Mouse (Mus musculus): ENCODE results near the gene Nup85. TPM values are rescaled to one million over a fixed set of nuclear protein-coding genes. Genes with fewer than 3 reads are reported as not detected.

Nup85 gene
- polyA plus RNA-seq, 1 experiment: 42.6 TPM

DNA sequence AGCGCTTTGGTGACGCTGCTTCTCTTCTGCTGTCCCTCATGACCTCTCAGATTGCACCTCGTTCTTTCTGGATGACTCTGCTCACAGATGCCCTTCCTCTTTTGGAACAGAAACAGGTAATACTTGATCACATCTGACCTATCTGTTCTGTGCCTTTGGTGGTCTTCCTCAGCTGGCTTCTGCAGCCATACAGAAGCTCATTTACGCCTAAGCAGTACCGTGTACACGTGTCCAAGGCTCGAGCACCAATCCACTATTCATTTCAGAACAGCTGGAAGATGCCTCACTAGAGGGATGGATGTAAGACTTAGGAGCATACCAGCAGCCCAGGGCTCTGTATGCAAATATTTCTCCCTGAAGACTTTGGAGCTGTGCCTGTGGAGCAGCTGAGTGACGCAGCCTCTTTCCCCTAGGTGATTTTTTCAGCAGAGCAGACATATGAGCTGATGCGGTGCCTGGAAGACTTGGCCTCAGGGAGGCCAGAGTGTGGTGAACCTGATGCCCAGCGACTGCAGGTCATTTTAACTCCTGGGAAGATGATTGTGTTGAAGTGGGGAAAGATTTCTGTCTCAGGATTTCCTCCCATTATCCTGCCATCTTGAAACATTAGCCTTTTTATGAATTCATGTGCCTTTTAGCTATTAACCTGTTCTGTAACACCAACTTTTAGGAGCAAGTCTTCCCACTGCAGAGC lies 18.8 kb downstream of the Nup85 start:
- H3K4me3 ChIP-seq (ENCODE audit: control insufficient read depth, low read depth, low read length): no peak overlapping the region
- H3K27me3 ChIP-seq (ENCODE audit: control insufficient read depth, insufficient read depth, low read length): no peaks in the 10 kb centered on the region
- no peak overlapping the region for H3K27ac ChIP-seq (ENCODE audit: control insufficient read depth, insufficient read depth, low read depth, low read length)
- no peak for TF ChIP-seq POLR2A (IDR thresholded peaks at IDR 0.05; ENCODE audit: control insufficient read depth, low read depth, low read length)
- no peak for TF ChIP-seq CTCF (IDR thresholded peaks at IDR 0.05; ENCODE audit: control insufficient read depth, insufficient read depth, insufficient replicate concordance, low read depth, low read length)
- H3K4me1 ChIP-seq (ENCODE audit: control insufficient read depth, insufficient read depth, low read length): no peaks in the 10 kb centered on the region
- H3K36me3 ChIP-seq (ENCODE audit: control insufficient read depth, insufficient read depth, low read length): peaks cover 6% of the 10 kb centered on the region

DNA sequence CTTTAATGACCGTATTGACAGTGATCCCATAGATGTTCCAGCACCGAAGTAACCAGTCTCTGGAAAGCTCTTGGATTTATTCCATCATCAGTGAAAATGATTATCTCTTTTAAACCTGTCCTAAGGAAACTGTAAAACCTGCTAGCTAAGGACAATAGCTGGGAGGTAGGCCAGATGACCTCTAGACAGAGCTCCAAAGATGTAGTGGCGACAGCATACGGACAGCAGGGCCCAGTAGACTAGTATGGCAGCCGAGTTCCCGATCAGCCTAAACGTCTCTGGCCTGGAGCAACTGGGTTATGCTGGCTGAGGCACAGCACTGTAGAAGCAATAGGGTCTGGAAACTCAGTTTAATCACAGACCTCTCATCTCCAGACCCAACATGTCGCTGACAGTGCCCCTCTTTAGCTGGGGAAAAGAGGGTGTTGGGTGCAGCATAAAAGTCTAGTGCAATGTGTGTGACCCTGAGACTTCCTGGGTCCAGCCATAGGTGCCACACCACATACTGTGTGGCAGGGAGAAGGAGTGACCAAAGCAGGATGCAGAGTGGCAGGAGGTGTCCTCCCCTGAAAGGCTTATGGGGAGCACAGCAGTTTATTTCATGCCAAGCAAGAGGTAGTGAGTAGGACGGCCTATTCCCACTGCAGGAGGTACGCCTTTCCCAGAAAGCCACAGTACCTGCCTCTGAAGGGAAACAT lies 20.3 kb downstream of the Nup85 start:
- no peak overlapping the region for H3K4me3 ChIP-seq (ENCODE audit: control insufficient read depth, low read depth, low read length)
- TF ChIP-seq POLR2A (IDR thresholded peaks at IDR 0.05; ENCODE audit: control insufficient read depth, low read depth, low read length): no peak
- no peak for TF ChIP-seq CTCF (IDR thresholded peaks at IDR 0.05; ENCODE audit: control insufficient read depth, insufficient read depth, insufficient replicate concordance, low read depth, low read length)
- peaks cover 11% of the 10 kb centered on the region for H3K36me3 ChIP-seq (ENCODE audit: control insufficient read depth, insufficient read depth, low read length)
- H3K27me3 ChIP-seq (ENCODE audit: control insufficient read depth, insufficient read depth, low read length): no peaks in the 10 kb centered on the region
- H3K4me1 ChIP-seq (ENCODE audit: control insufficient read depth, insufficient read depth, low read length): no peaks in the 10 kb centered on the region
- no peak overlapping the region for H3K27ac ChIP-seq (ENCODE audit: control insufficient read depth, insufficient read depth, low read depth, low read length)

DNA sequence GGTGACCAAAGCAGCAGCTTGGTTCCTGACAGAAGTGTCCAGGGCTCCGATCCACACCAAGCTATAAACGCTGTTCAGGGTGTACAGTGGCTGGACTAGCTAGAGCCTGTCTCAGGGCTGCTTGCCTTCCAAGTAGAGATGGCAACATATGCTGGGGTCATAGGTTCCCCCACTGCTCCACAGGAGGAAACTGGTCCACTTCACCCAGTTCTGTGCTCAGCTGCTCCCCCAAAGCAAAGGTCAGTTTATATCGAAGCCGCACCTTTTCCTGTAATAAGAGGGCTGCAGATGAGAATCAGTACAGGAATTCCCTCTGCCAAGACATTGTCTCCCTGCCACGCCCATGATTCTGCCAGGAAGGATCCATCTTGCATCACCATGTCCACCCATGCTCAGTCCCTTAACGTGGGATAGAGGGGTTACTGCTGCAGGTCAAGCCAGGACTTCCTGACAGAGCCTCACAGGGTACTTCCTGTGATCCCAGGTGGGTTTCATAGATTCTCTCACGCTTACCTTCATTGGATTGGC lies 21.4 kb downstream of the Nup85 start:
- H3K27ac ChIP-seq (ENCODE audit: control insufficient read depth, insufficient read depth, low read depth, low read length): no peak overlapping the region
- peaks cover 16% of the 10 kb centered on the region for H3K36me3 ChIP-seq (ENCODE audit: control insufficient read depth, insufficient read depth, low read length)
- TF ChIP-seq POLR2A (IDR thresholded peaks at IDR 0.05; ENCODE audit: control insufficient read depth, low read depth, low read length): no peak
- TF ChIP-seq CTCF (IDR thresholded peaks at IDR 0.05; ENCODE audit: control insufficient read depth, insufficient read depth, insufficient replicate concordance, low read depth, low read length): no peak
- no peak overlapping the region for H3K4me3 ChIP-seq (ENCODE audit: control insufficient read depth, low read depth, low read length)
- H3K27me3 ChIP-seq (ENCODE audit: control insufficient read depth, insufficient read depth, low read length): no peaks in the 10 kb centered on the region
- H3K4me1 ChIP-seq (ENCODE audit: control insufficient read depth, insufficient read depth, low read length): no peaks in the 10 kb centered on the region

DNA sequence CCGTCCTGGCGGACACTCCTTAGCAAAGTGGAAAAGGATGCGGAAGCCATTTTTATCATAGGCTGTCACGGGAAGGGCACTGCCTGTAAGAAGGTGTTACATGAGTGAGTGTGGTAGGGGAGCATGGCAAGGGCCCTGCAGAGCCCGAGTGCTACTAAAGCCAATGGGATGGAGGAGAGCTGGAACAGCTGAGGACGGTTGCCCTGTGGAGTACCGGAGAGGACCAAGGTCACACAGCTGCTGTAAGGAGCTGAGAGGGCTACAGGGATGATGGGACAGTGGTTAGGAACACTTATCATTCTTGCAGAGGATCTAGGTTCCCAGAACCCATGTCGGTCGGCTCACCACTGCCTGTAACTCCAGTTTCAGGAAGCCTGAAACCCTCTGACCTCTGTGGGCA lies 22.2 kb downstream of the Nup85 start:
- H3K4me1 ChIP-seq (ENCODE audit: control insufficient read depth, insufficient read depth, low read length): no peaks in the 10 kb centered on the region
- TF ChIP-seq POLR2A (IDR thresholded peaks at IDR 0.05; ENCODE audit: control insufficient read depth, low read depth, low read length) (no peak), CTCF (IDR thresholded peaks at IDR 0.05; ENCODE audit: control insufficient read depth, insufficient read depth, insufficient replicate concordance, low read depth, low read length) (no peak)
- no peak overlapping the region for H3K27ac ChIP-seq (ENCODE audit: control insufficient read depth, insufficient read depth, low read depth, low read length)
- no peaks in the 10 kb centered on the region for H3K27me3 ChIP-seq (ENCODE audit: control insufficient read depth, insufficient read depth, low read length)
- H3K4me3 ChIP-seq (ENCODE audit: control insufficient read depth, low read depth, low read length): no peak overlapping the region
- H3K36me3 ChIP-seq (ENCODE audit: control insufficient read depth, insufficient read depth, low read length): peaks cover 18% of the 10 kb centered on the region

DNA sequence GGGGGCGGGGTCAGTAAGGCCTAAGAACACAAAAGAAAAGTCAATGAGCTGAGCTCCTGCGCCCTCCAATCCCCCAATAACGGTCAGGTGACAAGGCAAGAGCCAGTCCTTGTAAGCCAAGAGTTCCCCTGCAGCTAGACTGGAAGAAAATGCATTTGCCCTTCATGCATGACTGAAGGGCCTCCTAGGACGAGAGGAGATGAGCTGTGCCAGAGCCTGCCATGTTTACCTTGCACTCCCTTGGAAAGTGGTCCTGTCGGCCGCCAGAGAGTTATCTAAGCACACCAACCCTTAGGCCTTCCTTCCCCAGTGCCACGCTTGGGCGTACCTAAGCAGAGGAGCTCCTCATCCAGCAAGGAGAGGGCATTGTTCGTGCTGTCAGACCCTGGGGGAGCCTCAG lies 23.8 kb downstream of the Nup85 start:
- TF ChIP-seq CTCF (IDR thresholded peaks at IDR 0.05; ENCODE audit: control insufficient read depth, insufficient read depth, insufficient replicate concordance, low read depth, low read length): no peak
- no peak for TF ChIP-seq POLR2A (IDR thresholded peaks at IDR 0.05; ENCODE audit: control insufficient read depth, low read depth, low read length)
- H3K36me3 ChIP-seq (ENCODE audit: control insufficient read depth, insufficient read depth, low read length): peaks cover 21% of the 10 kb centered on the region
- no peaks in the 10 kb centered on the region for H3K4me1 ChIP-seq (ENCODE audit: control insufficient read depth, insufficient read depth, low read length)
- peak overlapping the region; percentile 23 for H3K27ac ChIP-seq (ENCODE audit: control insufficient read depth, insufficient read depth, low read depth, low read length)
- no peaks in the 10 kb centered on the region for H3K27me3 ChIP-seq (ENCODE audit: control insufficient read depth, insufficient read depth, low read length)
- peak overlapping the region; percentile 65 for H3K4me3 ChIP-seq (ENCODE audit: control insufficient read depth, low read depth, low read length)

DNA sequence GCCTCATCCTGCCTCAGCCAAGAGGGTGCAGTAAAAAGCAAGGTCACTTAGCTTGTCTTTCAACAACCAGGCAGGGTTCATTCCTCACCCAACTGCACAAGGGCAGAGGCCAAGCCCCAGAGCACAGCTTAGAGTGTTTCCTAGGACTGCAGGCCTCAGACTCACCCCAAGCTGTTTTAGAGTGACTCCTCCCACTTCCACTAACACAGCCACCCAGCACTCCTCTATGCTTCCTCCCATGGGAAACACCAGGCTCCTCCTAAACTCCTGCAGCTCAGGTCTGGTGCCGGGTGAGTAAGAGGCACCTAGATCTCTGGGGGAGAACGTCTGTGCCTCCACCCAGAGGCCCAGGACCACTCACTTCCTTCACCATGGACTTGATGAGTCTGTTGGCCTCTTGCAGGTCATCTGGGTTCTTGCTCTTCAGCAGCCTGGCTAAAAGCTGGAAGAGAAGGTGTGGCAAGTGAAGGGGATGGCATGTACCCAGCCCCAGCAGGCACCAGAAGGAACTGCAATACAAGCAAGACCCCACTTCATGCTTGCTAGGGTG lies 26.4 kb downstream of the Nup85 start:
- H3K27me3 ChIP-seq (ENCODE audit: control insufficient read depth, insufficient read depth, low read length): no peaks in the 10 kb centered on the region
- H3K27ac ChIP-seq (ENCODE audit: control insufficient read depth, insufficient read depth, low read depth, low read length): no peak overlapping the region
- TF ChIP-seq CTCF (IDR thresholded peaks at IDR 0.05; ENCODE audit: control insufficient read depth, insufficient read depth, insufficient replicate concordance, low read depth, low read length) (no peak), POLR2A (IDR thresholded peaks at IDR 0.05; ENCODE audit: control insufficient read depth, low read depth, low read length) (no peak)
- no peaks in the 10 kb centered on the region for H3K4me1 ChIP-seq (ENCODE audit: control insufficient read depth, insufficient read depth, low read length)
- H3K4me3 ChIP-seq (ENCODE audit: control insufficient read depth, low read depth, low read length): no peak overlapping the region; the same call in 1 of the 2 replicates
- H3K36me3 ChIP-seq (ENCODE audit: control insufficient read depth, insufficient read depth, low read length): peaks cover 21% of the 10 kb centered on the region

DNA sequence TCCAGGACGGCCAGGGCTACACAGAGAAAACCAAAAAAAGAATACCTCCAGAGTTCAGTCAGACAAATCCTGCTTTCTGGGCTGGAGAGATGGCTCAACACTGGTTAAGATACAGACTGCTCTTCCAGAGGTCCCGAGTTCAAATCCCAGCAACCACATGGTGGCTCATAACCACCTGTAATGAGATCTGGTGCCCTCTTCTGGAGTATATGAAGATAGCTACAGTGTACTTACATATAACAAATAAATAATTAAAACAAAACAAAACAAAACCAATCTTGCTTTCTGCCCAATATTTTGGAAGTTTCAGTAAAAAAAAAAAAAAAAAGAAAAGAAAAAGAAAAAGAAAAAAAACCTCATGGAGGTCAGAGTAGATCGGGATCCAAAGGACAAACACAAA lies 31.0 kb downstream of the Nup85 start:
- Histone ChIP-seq H3K27ac (ENCODE audit: control insufficient read depth, insufficient read depth, low read depth, low read length) (no peak overlapping the region), H3K4me3 (ENCODE audit: control insufficient read depth, low read depth, low read length) (no peak overlapping the region), H3K27me3 (ENCODE audit: control insufficient read depth, insufficient read depth, low read length) (no peaks in the 10 kb centered on the region), H3K36me3 (ENCODE audit: control insufficient read depth, insufficient read depth, low read length) (peaks cover 7% of the 10 kb centered on the region), H3K4me1 (ENCODE audit: control insufficient read depth, insufficient read depth, low read length) (no peaks in the 10 kb centered on the region)
- TF ChIP-seq POLR2A (IDR thresholded peaks at IDR 0.05; ENCODE audit: control insufficient read depth, low read depth, low read length) (no peak), CTCF (IDR thresholded peaks at IDR 0.05; ENCODE audit: control insufficient read depth, insufficient read depth, insufficient replicate concordance, low read depth, low read length) (no peak)

Data from testis, adult 2 months (tissue).